Mouse (Mus musculus): Measurements from ENCODE around the gene Enoph1. TPM values are rescaled to one million over a fixed set of nuclear protein-coding genes. Genes with fewer than 3 reads are reported as not detected.
A peak's percentile ranks its signal among the peaks of the same experiment; 100 is the strongest.

Gene Enoph1
- polyA plus RNA-seq, 1 experiment from 2014 or later = 42.4 TPM

DNA sequence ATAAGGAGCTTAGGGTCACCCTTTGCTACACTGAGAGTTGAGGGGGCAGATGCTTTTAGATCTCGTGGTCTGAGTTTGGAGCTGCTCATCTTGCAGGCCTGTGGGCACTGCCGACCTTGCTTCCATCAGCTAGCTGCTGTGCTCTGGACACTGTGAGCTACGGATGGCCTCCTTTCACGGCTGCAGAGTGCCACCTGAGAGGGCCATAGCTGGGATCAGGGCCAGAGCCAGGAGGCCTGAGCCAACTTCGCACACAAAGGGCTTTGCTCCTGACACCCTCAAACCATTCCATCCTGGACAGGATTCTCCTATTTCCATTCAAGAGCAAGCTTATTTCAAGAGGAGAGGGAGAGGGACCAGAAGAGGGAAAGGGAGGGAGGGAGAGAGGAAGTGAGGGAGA is 15.4 kb upstream of the Enoph1 start:
- WGBS = 79% methylated on average over 5 of the region's 5 CpGs
- H3K4me2 ChIP-seq = no peak overlapping the region

DNA sequence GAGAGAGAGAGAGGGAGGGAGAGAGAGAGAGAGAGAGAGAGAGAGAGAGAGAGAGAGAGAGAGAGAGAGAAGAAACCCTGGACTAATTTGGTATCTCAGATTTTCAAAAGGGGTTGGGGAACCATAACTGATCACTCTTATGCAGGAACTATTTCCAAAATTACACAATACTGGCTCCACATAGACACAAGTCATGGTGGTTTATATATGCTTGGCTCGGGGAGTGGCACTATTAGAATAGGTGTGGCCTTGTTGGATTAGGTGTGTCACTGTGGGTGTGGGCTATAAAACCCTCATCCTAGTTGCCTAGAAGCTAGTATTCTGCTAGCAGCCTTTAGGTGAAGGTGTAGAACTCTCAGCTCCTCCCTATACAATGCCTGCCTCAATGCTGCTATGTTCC is 14.9 kb upstream of the Enoph1 start:
- WGBS = 90% methylated on average over 1 of the region's 1 CpGs
- H3K4me2 ChIP-seq = no peak overlapping the region
- ATAC-seq (ENCODE audit: low FRiP score) = no peak

More for the DNA sequence above, 15.4 kb upstream of the Enoph1 start:
- H3K4me3 ChIP-seq = no peak overlapping the region
- H3K27ac ChIP-seq = no peak overlapping the region
- no peaks in the 10 kb centered on the region for H3K4me1 ChIP-seq (replicated peaks)
- H3K9me3 ChIP-seq = no peaks in the 10 kb centered on the region
- no peak for ATAC-seq (ENCODE audit: low FRiP score)
- H3K27me3 ChIP-seq = no peaks in the 10 kb centered on the region
- no peak overlapping the region for H3K9ac ChIP-seq
- H3K36me3 ChIP-seq = no peaks in the 10 kb centered on the region

GRCm38 (mm10) chr5:100030069-100030468 is 9.7 kb upstream of the Enoph1 start:
- Histone ChIP-seq H3K4me2 (no peak overlapping the region), H3K27me3 (no peaks in the 10 kb centered on the region), H3K9ac (no peak overlapping the region), H3K36me3 (peaks cover 30% of the 10 kb centered on the region), H3K27ac (peak overlapping the region; percentile 68), H3K9me3 (no peaks in the 10 kb centered on the region), H3K4me3 (no peak overlapping the region), H3K4me1 (replicated peaks) (peaks cover 21% of the 10 kb centered on the region)
- 28% methylated on average over 6 of the region's 6 CpGs for WGBS
- ATAC-seq (ENCODE audit: low FRiP score) = peak; percentile 79

More for the DNA sequence above, 14.9 kb upstream of the Enoph1 start:
- Histone ChIP-seq H3K27ac (no peak overlapping the region), H3K4me3 (no peak overlapping the region), H3K4me1 (replicated peaks) (peaks cover 1% of the 10 kb centered on the region; the same call in 1 of the 2 replicates), H3K27me3 (no peaks in the 10 kb centered on the region), H3K9ac (no peak overlapping the region), H3K36me3 (no peaks in the 10 kb centered on the region), H3K9me3 (no peaks in the 10 kb centered on the region)

GRCm38 (mm10) chr5:100032107-100032506 is 7.7 kb upstream of the Enoph1 start:
- H3K36me3 ChIP-seq = peaks cover 43% of the 10 kb centered on the region
- no peaks in the 10 kb centered on the region for H3K9me3 ChIP-seq
- WGBS = 81% methylated on average over 2 of the region's 2 CpGs
- peaks cover 38% of the 10 kb centered on the region for H3K4me1 ChIP-seq (replicated peaks)
- H3K9ac ChIP-seq = no peak overlapping the region
- no peak overlapping the region for H3K4me3 ChIP-seq
- H3K27me3 ChIP-seq = no peaks in the 10 kb centered on the region
- H3K4me2 ChIP-seq = no peak overlapping the region
- no peak overlapping the region for H3K27ac ChIP-seq
- ATAC-seq (ENCODE audit: low FRiP score) = 0 out of 2 replicates have a peak, but pooled peaks have one; percentile 22

- H3K27ac ChIP-seq = no peak overlapping the region
- H3K36me3 ChIP-seq = peaks cover 43% of the 10 kb centered on the region
- H3K9me3 ChIP-seq = no peaks in the 10 kb centered on the region
- 86% methylated on average over 3 of the region's 3 CpGs for WGBS
- no peaks in the 10 kb centered on the region for H3K27me3 ChIP-seq
- no peak overlapping the region for H3K9ac ChIP-seq
- no peak overlapping the region for H3K4me2 ChIP-seq
- H3K4me1 ChIP-seq (replicated peaks) = peaks cover 43% of the 10 kb centered on the region
- ATAC-seq (ENCODE audit: low FRiP score) = no peak
- H3K4me3 ChIP-seq = no peak overlapping the region
Observed at GRCm38 (mm10) chr5:100032646-100033045, 7.1 kb upstream of the Enoph1 start.

DNA sequence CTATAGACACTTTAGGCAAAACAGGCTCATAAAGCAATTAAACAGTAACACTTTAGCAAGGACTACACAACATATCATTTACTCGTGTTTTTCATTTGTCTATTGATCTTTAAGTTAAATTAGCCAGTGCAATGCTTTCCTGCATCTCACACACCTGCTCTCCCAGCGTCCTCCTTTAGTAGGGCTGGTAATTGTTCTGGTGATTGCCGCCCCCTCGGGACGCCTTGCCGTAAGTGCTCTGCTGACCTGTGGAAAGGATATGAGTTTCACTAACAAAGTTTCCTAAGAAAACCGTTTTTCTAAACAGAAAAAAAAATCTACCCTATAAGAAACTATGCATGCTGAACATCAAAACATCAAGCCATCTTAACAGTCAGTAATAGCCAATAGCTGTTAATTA is 3.8 kb upstream of the Enoph1 start:
- peak overlapping the region; percentile 89 for H3K4me3 ChIP-seq
- no peak overlapping the region for H3K27ac ChIP-seq
- no peak overlapping the region for H3K9ac ChIP-seq
- peaks cover 43% of the 10 kb centered on the region for H3K36me3 ChIP-seq
- H3K4me1 ChIP-seq (replicated peaks) = peaks cover 43% of the 10 kb centered on the region
- H3K9me3 ChIP-seq = no peaks in the 10 kb centered on the region
- peak overlapping the region; percentile 98 for H3K4me2 ChIP-seq
- no peak for ATAC-seq (ENCODE audit: low FRiP score)
- no peaks in the 10 kb centered on the region for H3K27me3 ChIP-seq
- WGBS = 47% methylated on average over 7 of the region's 7 CpGs

DNA sequence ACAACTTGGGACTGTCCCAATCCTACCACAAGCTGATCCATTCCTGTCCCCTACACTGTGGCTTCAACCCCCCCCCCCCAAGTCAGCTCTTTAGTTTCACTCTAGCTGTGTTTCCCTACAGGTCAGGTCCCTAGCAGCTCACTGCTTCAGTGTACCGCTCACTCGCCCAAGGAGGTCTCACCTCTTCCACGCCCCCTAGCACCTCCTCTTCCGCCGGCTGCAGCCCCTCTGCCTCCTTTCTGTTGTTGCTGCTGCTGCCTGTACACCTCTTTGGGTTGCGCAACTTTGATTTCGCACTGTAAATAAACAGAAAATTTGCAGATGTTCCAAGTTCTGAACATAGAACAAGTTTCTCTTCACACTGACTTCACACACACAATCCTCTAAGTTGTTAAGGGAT is 3.1 kb upstream of the Enoph1 start:
- Histone ChIP-seq H3K27me3 (no peaks in the 10 kb centered on the region), H3K27ac (no peak overlapping the region), H3K36me3 (peaks cover 43% of the 10 kb centered on the region), H3K9ac (peak overlapping the region; percentile 99; the same call in 1 of the 2 replicates), H3K4me1 (replicated peaks) (peaks cover 47% of the 10 kb centered on the region), H3K9me3 (no peaks in the 10 kb centered on the region), H3K4me3 (peak overlapping the region; percentile 89), H3K4me2 (peak overlapping the region; percentile 98)
- ATAC-seq (ENCODE audit: low FRiP score) = no peak
- 21% methylated on average over 7 of the region's 7 CpGs for WGBS

DNA sequence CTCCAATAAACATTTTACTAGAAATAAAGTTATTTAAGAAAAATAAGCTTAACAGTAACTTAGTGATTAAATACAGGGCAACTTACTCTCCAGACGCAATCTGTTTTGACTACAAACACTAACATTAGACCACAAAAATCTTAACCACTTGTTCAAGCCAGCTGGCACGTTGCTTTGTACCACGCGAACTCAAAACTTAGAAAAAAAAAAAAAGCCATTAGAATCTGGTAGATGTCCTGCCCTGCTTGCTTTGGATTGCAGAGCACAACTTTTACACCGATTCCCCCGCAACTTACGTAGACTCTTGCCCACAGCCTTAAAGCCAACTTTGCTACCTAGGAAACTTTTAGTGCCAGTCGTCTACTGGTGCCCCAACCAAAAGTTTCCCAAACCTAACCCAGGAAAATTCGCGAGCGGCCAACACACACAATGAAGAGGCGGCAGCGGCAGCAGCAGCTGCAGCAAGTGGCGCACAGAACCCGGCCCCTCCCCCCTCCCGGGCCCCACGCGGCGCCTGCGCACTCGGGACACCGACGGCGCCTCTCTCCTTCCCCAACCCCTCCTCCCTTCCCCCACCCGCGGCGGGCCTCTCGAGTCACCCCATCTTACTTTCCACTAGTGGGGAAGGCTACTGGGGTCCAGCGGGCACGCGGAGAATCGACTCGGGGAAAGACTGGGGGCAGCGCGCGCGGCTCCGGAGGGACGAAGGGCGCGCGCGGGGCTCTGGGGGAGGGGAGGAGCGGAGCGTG is 1.6 kb upstream of the Enoph1 start:
- H3K4me2 ChIP-seq = peak overlapping the region; percentile 98
- peak overlapping the region; percentile 100 for H3K27ac ChIP-seq
- peak; percentile 12; the same call in 1 of the 2 replicates for ATAC-seq (ENCODE audit: low FRiP score)
- peaks cover 31% of the 10 kb centered on the region for H3K36me3 ChIP-seq
- peak overlapping the region; percentile 99 for H3K9ac ChIP-seq
- peaks cover 48% of the 10 kb centered on the region for H3K4me1 ChIP-seq (replicated peaks)
- under 1% methylated on average over 39 of the region's 45 CpGs for WGBS
- H3K4me3 ChIP-seq = peak overlapping the region; percentile 89
- no peaks in the 10 kb centered on the region for H3K27me3 ChIP-seq
- H3K9me3 ChIP-seq = no peaks in the 10 kb centered on the region

GRCm38 (mm10) chr5:100038714-100039601 is 827 bp upstream of the Enoph1 start:
- Histone ChIP-seq H3K4me1 (replicated peaks) (peaks cover 54% of the 10 kb centered on the region), H3K4me2 (peak overlapping the region; percentile 78), H3K36me3 (peaks cover 24% of the 10 kb centered on the region), H3K4me3 (peak overlapping the region; percentile 89), H3K27ac (peak overlapping the region; percentile 100), H3K9me3 (no peaks in the 10 kb centered on the region), H3K27me3 (no peaks in the 10 kb centered on the region), H3K9ac (peak overlapping the region; percentile 99)
- ATAC-seq (ENCODE audit: low FRiP score) = peak; percentile 77
- under 1% methylated on average over 103 of the region's 113 CpGs for WGBS

DNA sequence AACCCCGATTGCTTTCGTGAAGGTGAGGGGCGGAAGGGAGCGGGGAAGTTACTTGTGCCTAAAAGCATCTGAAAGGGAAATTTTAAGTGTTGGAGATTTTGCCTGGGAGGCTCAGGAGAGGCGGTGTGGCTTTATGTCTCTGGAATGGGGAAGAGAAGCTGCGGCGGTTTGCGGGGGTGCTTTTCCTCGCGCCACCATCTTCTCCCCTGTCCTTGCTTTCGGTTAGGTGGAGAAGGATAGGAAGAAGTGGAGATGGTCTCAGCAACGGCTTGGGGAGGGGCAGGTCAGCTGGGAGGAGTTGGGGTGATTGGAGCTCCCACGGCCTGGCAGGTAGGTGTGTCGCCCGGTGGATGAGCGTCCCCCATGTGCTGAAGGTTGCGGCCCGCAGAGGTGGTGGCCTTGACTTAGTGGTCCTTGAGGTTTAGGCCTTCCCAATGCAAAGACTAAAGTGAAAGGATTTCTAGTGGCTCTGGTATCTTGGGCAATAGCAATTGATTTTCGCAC is 548 bp downstream of the Enoph1 start:
- no peaks in the 10 kb centered on the region for H3K27me3 ChIP-seq
- ATAC-seq (ENCODE audit: low FRiP score) = no peak
- 2% methylated on average over 19 of the region's 19 CpGs for WGBS
- H3K4me1 ChIP-seq (replicated peaks) = peaks cover 56% of the 10 kb centered on the region
- peak overlapping the region; percentile 99 for H3K9ac ChIP-seq
- H3K36me3 ChIP-seq = peaks cover 12% of the 10 kb centered on the region
- H3K9me3 ChIP-seq = no peaks in the 10 kb centered on the region
- peak overlapping the region; percentile 89 for H3K4me3 ChIP-seq
- peak overlapping the region; percentile 78 for H3K4me2 ChIP-seq
- peak overlapping the region; percentile 100 for H3K27ac ChIP-seq

- Histone ChIP-seq H3K27me3 (no peaks in the 10 kb centered on the region), H3K4me3 (peak overlapping the region; percentile 89), H3K36me3 (0 out of 2 replicates have a peak, but pooled peaks cover 6% of the 10 kb centered on the region), H3K4me1 (replicated peaks) (peaks cover 53% of the 10 kb centered on the region), H3K9ac (0 out of 2 replicates have a peak overlapping the region, but pooled peaks have one; percentile 36), H3K9me3 (no peaks in the 10 kb centered on the region), H3K4me2 (peak overlapping the region; percentile 78), H3K27ac (no peak overlapping the region)
- ATAC-seq (ENCODE audit: low FRiP score) = no peak
- 51% methylated on average over 4 of the region's 4 CpGs for WGBS
Observed at GRCm38 (mm10) chr5:100041272-100041671, 1.5 kb downstream of the Enoph1 start.

GRCm38 (mm10) chr5:100042467-100042866 is 2.7 kb downstream of the Enoph1 start:
- 95% methylated on average over 8 of the region's 8 CpGs for WGBS
- Histone ChIP-seq H3K4me2 (no peak overlapping the region), H3K27ac (no peak overlapping the region), H3K9me3 (no peaks in the 10 kb centered on the region), H3K36me3 (no peaks in the 10 kb centered on the region), H3K9ac (no peak overlapping the region), H3K4me3 (no peak overlapping the region), H3K27me3 (no peaks in the 10 kb centered on the region), H3K4me1 (replicated peaks) (peaks cover 53% of the 10 kb centered on the region)
- ATAC-seq (ENCODE audit: low FRiP score) = no peak
